Mouse (Mus musculus) erythroblast, embryonic 14.5 days (primary cell): Measurements from ENCODE around the gene Acsm5.

ENCODE experiments used
- GATA1 ChIP-seq: IDR thresholded peaks from 2 replicates; pipeline ENCODE4 v1.6.1; 2012; ENCODE audit warnings: low read length, inconsistent platforms, mixed read lengths
- TAL1 ChIP-seq: IDR thresholded peaks from 3 replicates; pipeline ENCODE4 v1.6.1; 2012; ENCODE audit warnings: low read length, inconsistent platforms, mixed read lengths

DNA sequence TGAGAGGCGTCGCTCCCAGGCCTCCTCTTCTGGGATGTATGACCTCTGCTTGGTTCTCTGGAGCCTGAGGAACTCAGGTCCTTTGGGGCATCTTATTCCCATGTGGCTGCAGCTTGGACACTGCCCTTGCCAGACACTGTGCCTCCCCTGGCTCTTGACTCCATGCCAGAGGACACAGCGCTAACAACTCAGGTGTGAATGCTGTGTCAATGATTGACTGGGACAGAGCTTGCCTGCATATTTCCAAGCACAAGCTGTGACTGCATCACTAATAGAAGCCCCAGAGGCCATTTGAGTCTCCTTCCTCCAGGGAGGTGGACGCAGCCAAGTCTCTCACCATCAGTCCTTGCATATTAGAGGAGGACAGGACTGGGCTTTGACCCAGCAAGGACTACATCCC is 8.1 kb upstream of the Acsm5 start:
- TF ChIP-seq GATA1: no peak
- no peak for TF ChIP-seq TAL1
